Comparison of ENCODE assay signal across 8 mouse cellular contexts in the genomic region with DNA sequence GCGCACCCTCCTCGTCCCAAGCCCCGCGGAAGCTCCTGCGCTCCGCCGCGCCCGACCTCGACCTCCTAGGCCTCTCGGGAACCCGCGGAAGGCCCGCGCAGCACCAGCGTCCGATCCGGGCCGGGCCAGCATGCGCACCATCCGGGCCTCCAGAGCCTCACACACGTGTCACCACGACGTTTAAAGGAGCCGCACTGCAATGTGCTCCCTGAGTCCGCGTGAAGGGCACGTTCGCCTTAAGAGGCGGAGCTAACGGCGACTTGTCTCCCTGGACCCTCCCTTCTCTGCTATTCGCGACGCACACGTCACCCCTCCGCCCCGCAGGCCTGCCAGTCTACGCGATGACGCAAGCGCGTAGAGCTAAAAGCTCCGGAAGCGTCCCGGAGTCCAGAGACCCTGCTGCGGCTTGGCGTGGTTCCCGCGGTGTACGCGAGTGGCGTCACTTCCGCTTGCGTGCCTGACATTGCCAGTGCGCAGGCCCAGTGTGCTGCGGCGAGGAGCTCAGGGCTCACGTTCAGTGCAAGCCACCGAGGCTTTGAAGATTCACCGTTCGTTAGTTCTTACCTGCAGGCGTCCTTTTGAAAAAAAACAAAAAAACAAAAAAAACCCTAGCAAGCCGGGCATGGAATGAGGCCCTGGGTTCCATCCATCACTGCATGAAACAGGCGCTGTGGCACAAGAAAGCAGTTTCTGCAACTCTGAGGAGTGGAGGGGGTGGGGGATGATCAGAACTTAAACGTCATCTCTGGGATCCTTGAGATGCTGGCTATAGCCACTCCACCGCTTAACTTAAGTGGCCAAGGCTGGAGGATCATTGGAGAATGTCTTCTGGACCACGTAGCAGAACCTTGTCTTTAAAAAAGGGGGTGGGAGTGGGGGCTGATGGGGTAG. TPM values are rescaled to one million over a fixed set of nuclear protein-coding genes. Genes with fewer than 3 reads are reported as not detected.
DNase-seq lines count a peak whose midpoint lies in the region; ATAC-seq and TF ChIP-seq lines count a peak whose summit lies in the region.

A gene (minus strand): TSS at position 246 of the 891 bp plus-strand sequence.

- no peaks in the 10 kb centered on the region for H3K9me3 ChIP-seq in ES-E14 (ENCODE audit: control insufficient read depth, insufficient read depth, low read depth, low read length)
- H3K9me3 ChIP-seq in forebrain, embryonic 15.5 days: no peaks in the 10 kb centered on the region

- H3K4me3 ChIP-seq in ES-E14 (ENCODE audit: insufficient read depth in 1 of 2, low read depth in 1 of 2, low read length in 2 of 2, poor library complexity in 1 of 2, severe bottlenecking in 1 of 2): peak within 1 kb of the TSS; percentile 83 to 86
- H3K4me3 ChIP-seq in forebrain, embryonic 15.5 days: peak within 1 kb of the TSS; percentile 82
- H3K4me3 ChIP-seq in lung, adult 2 months (replicated peaks; ENCODE audit: extremely low read depth, low read depth, low read length): peak within 1 kb of the TSS; percentile 96

- H3K27me3 ChIP-seq in forebrain, embryonic 15.5 days: no peaks in the 10 kb centered on the region

- peak; percentile 99 for ATAC-seq in forebrain, embryonic 15.5 days (replicated peaks)
- peak; percentile 96 for ATAC-seq in neutrophil, adult 5-6 weeks (ENCODE audit: extremely low read depth, insufficient number of reproducible peaks, low FRiP score, poor library complexity, severe bottlenecking)

- in situ Hi-C loops in ES-E14 (cut with MboI; ENCODE audit: low sequenced_read_pairs in 2 of 2, unreplicated experiment in 2 of 2): no loop called here

- peak; percentile 99 for DNase-seq in ES-E14 (ENCODE audit: low read depth, low spot score)
- peak; percentile 100 for DNase-seq in cerebellum, adult 11-12 months
- peak; percentile 100 for DNase-seq in heart, postnatal 25 days (ENCODE audit: low spot score)
- peak; percentile 100 for DNase-seq in layer of hippocampus, adult 18-20 months (ENCODE audit: low spot score in 2 of 2)
- DNase-seq in lung, adult 2 months: peak; percentile 98
- DNase-seq in thymus, adult 18-20 months: peak; percentile 100

- TF ChIP-seq CTCF in lung, adult 2 months (IDR thresholded peaks at IDR 0.05; ENCODE audit: insufficient read depth, low read length): no peak

- under 1% methylated on average over 68 of the region's 68 CpGs for WGBS in forebrain, embryonic 15.5 days
- 1% methylated on average over 68 of the region's 68 CpGs for WGBS in lung, adult 2 months

- H3K9ac ChIP-seq in ES-E14 (ENCODE audit: insufficient read depth, low read depth, low read length, poor library complexity, severe bottlenecking): peak within 1 kb of the TSS; percentile 92
- peak within 1 kb of the TSS; percentile 89 for H3K9ac ChIP-seq in forebrain, embryonic 15.5 days (replicated peaks)

- peaks cover 23% of the 10 kb centered on the region for H3K36me3 ChIP-seq in ES-E14 (ENCODE audit: control insufficient read depth, insufficient read depth, low read length, poor library complexity, severe bottlenecking)
- peaks cover 19% of the 10 kb centered on the region for H3K36me3 ChIP-seq in forebrain, embryonic 15.5 days

- peak; percentile 98 for TF ChIP-seq POLR2A in lung, adult 2 months (IDR thresholded peaks at IDR 0.05; ENCODE audit: borderline replicate concordance, extremely low read depth, low read depth, low read length)

- no peaks in the 10 kb centered on the region for H3K4me1 ChIP-seq in ES-E14 (ENCODE audit: control insufficient read depth in 2 of 2, insufficient read depth in 2 of 2, low read length in 2 of 2, poor library complexity in 1 of 2)
- peaks cover 19% of the 10 kb centered on the region for H3K4me1 ChIP-seq in forebrain, embryonic 15.5 days
- H3K4me1 ChIP-seq in lung, adult 2 months (ENCODE audit: control insufficient read depth, insufficient read depth, low read length): peaks cover 13% of the 10 kb centered on the region

- peak within 1 kb of the TSS; percentile 72 for H3K27ac ChIP-seq in ES-E14 (ENCODE audit: insufficient read depth, low read depth, low read length, poor library complexity, severe bottlenecking)
- peak within 1 kb of the TSS; percentile 89 for H3K27ac ChIP-seq in forebrain, embryonic 15.5 days (replicated peaks)

- intact Hi-C loops in heart, postnatal 25 days (cut with DNase I): no loop called here

- H3K4me2 ChIP-seq in forebrain, embryonic 15.5 days (replicated peaks): peak within 1 kb of the TSS; percentile 81

TF ChIP-seq in ES-E14, 5 proteins besides CTCF, POLR2A, EP300 and RAD21:
- no peak; the same call in 1 of the 2 replicates for TF ChIP-seq ZNF384 (IDR thresholded peaks at IDR 0.05; ENCODE audit: low read depth, low read length)
- TF ChIP-seq ZC3H11A (IDR thresholded peaks at IDR 0.05; ENCODE audit: borderline replicate concordance, low read depth, low read length): no peak
- TF ChIP-seq MAFK (IDR thresholded peaks at IDR 0.05; ENCODE audit: insufficient read depth, low read depth, low read length): no peak
- TF ChIP-seq CHD2 (IDR thresholded peaks at IDR 0.05; ENCODE audit: low read depth, low read length): peak; percentile 76; the same call in 1 of the 2 replicates
- TF ChIP-seq HCFC1 (IDR thresholded peaks at IDR 0.05; ENCODE audit: borderline replicate concordance, insufficient read depth, low read length): no peak

RNA-seq across cellular contexts. Expression of the gene that starts here (rescaled TPM):
- 41.7 and 45.5 TPM in 2 replicates for total RNA-seq in ES-E14 (2012; rRNA removed)
- 17.0 and 17.4 TPM in 2 replicates for polyA plus RNA-seq in forebrain, embryonic 15.5 days (2015; fragmentation: Nextera tagmentation; extraction: Ambion mirVana)
- 10 to 100 TPM; 12.0 to 14.5 TPM for total RNA-seq in heart, postnatal 25 days (2021)
- 10 to 100 TPM; 25.7 to 28.3 TPM for total RNA-seq in layer of hippocampus, adult 18-20 months (2021)
- polyA plus RNA-seq in lung, adult 2 months (2012; rRNA removed): 18.2 and 19.0 TPM in 2 replicates
- total RNA-seq in neutrophil, adult 5-6 weeks (2017): 20.4 and 26.2 TPM in 2 replicates

Comparison
In these comparisons a context has a peak if more than half of its experiments do, and no peak if none do; other contexts are left out.
1. Peak in every context shown above with its lines: DNase-seq, ATAC-seq, H3K4me3 ChIP-seq and H3K27ac ChIP-seq.